Mouse (Mus musculus) heart, postnatal 4 days (tissue): ENCODE measurements around the gene Dot1l. TPM values are rescaled to one million over a fixed set of nuclear protein-coding genes. Genes with fewer than 3 reads are reported as not detected.
A peak's percentile ranks its signal among the peaks of the same experiment; 100 is the strongest.

Source experiments
- DNase-seq: peaks from one replicate; pipeline ENCODE4 v3.0.0; 2021
- microRNA-seq, 2 experiments: library from miRNA; unstranded; fragments of <30 nt; microRNA quantifications; one replicate each; pipeline ENCODE4 v1.2.0; 2021 to 2022
- total RNA-seq, 2 experiments: library from RNA; stranded (reverse); gene quantifications; 2 replicates each; pipeline ENCODE4 v1.2.3; 2021

Dot1l gene
- total RNA-seq, 2 experiments from 2014 or later = 75.6 to 76.8 TPM

GRCm38 (mm10) chr10:80835617-80836016 is 80.6 kb downstream of the Dot1l start:
- DNase-seq = no peak

- no peak for DNase-seq
Measured at GRCm38 (mm10) chr10:80836949-80837379, 82.0 kb downstream of the Dot1l start.

- peak; percentile 46 for DNase-seq
Measured at GRCm38 (mm10) chr10:80837827-80838226, 82.8 kb downstream of the Dot1l start.

- no peak for DNase-seq
Measured at GRCm38 (mm10) chr10:80838346-80838912, 83.4 kb downstream of the Dot1l start.

- DNase-seq = no peak
Measured at GRCm38 (mm10) chr10:80839848-80840247, 84.8 kb downstream of the Dot1l start.

- DNase-seq = no peak
Measured at GRCm38 (mm10) chr10:80841685-80842084, 86.7 kb downstream of the Dot1l start.

- no peak for DNase-seq
Measured at GRCm38 (mm10) chr10:80842334-80842733, 87.3 kb downstream of the Dot1l start.

- no peak for DNase-seq
Measured at GRCm38 (mm10) chr10:80843087-80843930, 88.3 kb downstream of the Dot1l start.

GRCm38 (mm10) chr10:80843931-80844547 is 89.0 kb downstream of the Dot1l start, which contains the start of gene Lingo3:
TSS of gene Lingo3 (minus strand) at chr10:80844039.
- no peak for DNase-seq

Small RNA genes lying within 50 kb of the gene (microRNA-seq; reads per million reads assigned to microRNA genes)
- gene Mir1982 = 4.1 to 5.3 reads per million in 2 experiments

Other genes starting within 250 kb of the Dot1l start
- not detected for gene Atp8b3, start 216.1 kb upstream of the Dot1l start, total RNA-seq
- gene Rexo1, start 193.6 kb upstream of the Dot1l start, total RNA-seq = 10 to 100 TPM; 22.4 to 26.2 TPM
- 10 to 100 TPM in 1 of 2 experiments, 1 to 10 TPM in 1; 9.6 to 10.4 TPM for gene Klf16, start 177.9 kb upstream of the Dot1l start, total RNA-seq
- gene Abhd17a, start 164.9 kb upstream of the Dot1l start, total RNA-seq = 10 to 100 TPM; 93.6 to 95.0 TPM
- 10 to 100 TPM; 27.0 to 30.4 TPM for gene Scamp4, start 152.3 kb upstream of the Dot1l start, total RNA-seq
- gene Adat3, start 152.3 kb upstream of the Dot1l start, total RNA-seq = 1 to 10 TPM; 2.6 to 2.9 TPM
- 1 to 10 TPM in 1 of 2 experiments, under 1 TPM in 1; 0.79 to 1.2 TPM for gene Gm49322, start 149.2 kb upstream of the Dot1l start, total RNA-seq
- gene Csnk1g2, start 132.4 kb upstream of the Dot1l start, total RNA-seq = 100 to 1,000 TPM; 142 to 162 TPM
- 10 to 100 TPM; 42.2 to 42.4 TPM for gene Btbd2, start 98.1 kb upstream of the Dot1l start, total RNA-seq
- gene Mknk2, start 77.1 kb upstream of the Dot1l start, total RNA-seq = 100 to 1,000 TPM; 105 TPM
- 10 to 100 TPM; 12.5 to 13.0 TPM for gene Mob3a, start 53.2 kb upstream of the Dot1l start, total RNA-seq
- gene Izumo4, start 53.0 kb upstream of the Dot1l start, total RNA-seq = 1 to 10 TPM; 3.2 to 4.6 TPM
- gene Ap3d1, start 12.9 kb upstream of the Dot1l start, total RNA-seq = 10 to 100 TPM; 47.8 to 53.8 TPM
- gene Sf3a2, start 43.0 kb downstream of the Dot1l start, total RNA-seq = 10 to 100 TPM; 46.0 to 51.7 TPM
- 10 to 100 TPM; 36.2 to 37.1 TPM for gene Plekhj1, start 43.4 kb downstream of the Dot1l start, total RNA-seq
- 1 to 10 TPM in 1 of 2 experiments, under 1 TPM in 1; 0.61 to 1.0 TPM for gene Amh, start 50.0 kb downstream of the Dot1l start, total RNA-seq
- gene Jsrp1, start 58.3 kb downstream of the Dot1l start, total RNA-seq = 1 to 10 TPM in 1 of 2 experiments, under 1 TPM in 1; 0.62 to 1.6 TPM
- gene Oaz1, start 71.5 kb downstream of the Dot1l start, total RNA-seq = 1,000 to 10,000 TPM; 1,002 to 1,049 TPM
- gene Lingo3, start 88.8 kb downstream of the Dot1l start, total RNA-seq = 1 to 10 TPM; 1.8 to 2.5 TPM
- 10 to 100 TPM; 29.9 to 35.0 TPM for gene Lsm7, start 100.0 kb downstream of the Dot1l start, total RNA-seq
- gene Sppl2b, start 100.1 kb downstream of the Dot1l start, total RNA-seq = 10 to 100 TPM; 23.4 to 24.8 TPM
- not detected for gene Tmprss9, start 116.6 kb downstream of the Dot1l start, total RNA-seq
- gene Timm13, start 145.8 kb downstream of the Dot1l start, total RNA-seq = 100 to 1,000 TPM; 162 to 169 TPM
- 10 to 100 TPM; 15.5 to 17.2 TPM for gene Lmnb2, start 163.0 kb downstream of the Dot1l start, total RNA-seq
- gene Gadd45b, start 174.9 kb downstream of the Dot1l start, total RNA-seq = 1 to 10 TPM; 6.4 to 9.5 TPM